Mouse (Mus musculus) intestine, embryonic 15.5 days (tissue): ENCODE measurements at regions not wholly inside any gene's neighbourhood (a gene's known extent, or its start where the extent isn't known, plus 50 kb on each side); places are given as distances from the start of the nearest gene placed in this dataset.

Experiments
- ATAC-seq: fragments of 200-750 bp; cut with Nextera tagmentation; 2 replicates; pipeline ENCODE4 v1.8.0; 2017; ENCODE audit warnings: moderate TSS enrichment, moderate library complexity
- H3K27ac ChIP-seq: fragments of 300-500 bp; sonication (generic); 2 replicates; pipeline ENCODE4 v1.5.1; 2015; ENCODE audit warnings: mild to moderate bottlenecking, inconsistent platforms
- H3K27me3 ChIP-seq: fragments of 300-500 bp; sonication (generic); replicated peaks from 2 replicates; pipeline ENCODE4 v1.6.1; 2015; ENCODE audit warnings: inconsistent platforms
- H3K36me3 ChIP-seq: fragments of 300-500 bp; sonication (generic); 2 replicates; pipeline ENCODE4 v1.6.1; 2015; ENCODE audit warnings: inconsistent platforms
- H3K4me1 ChIP-seq: fragments of 300-500 bp; sonication (generic); replicated peaks from 2 replicates; pipeline ENCODE4 v1.6.1; 2015; ENCODE audit warnings: inconsistent platforms
- H3K4me2 ChIP-seq: fragments of 300-500 bp; sonication (generic); replicated peaks from 2 replicates; pipeline ENCODE4 v1.6.1; 2015; ENCODE audit warnings: mild to moderate bottlenecking, inconsistent platforms
- H3K4me3 ChIP-seq: fragments of 300-500 bp; sonication (generic); replicated peaks from 2 replicates; pipeline ENCODE4 v1.5.1; 2015; ENCODE audit warnings: inconsistent platforms
- H3K9ac ChIP-seq: fragments of 300-500 bp; sonication (generic); 2 replicates; pipeline ENCODE4 v1.6.1; 2015; ENCODE audit warnings: inconsistent platforms
- H3K9me3 ChIP-seq: fragments of 300-500 bp; sonication (generic); 2 replicates; pipeline ENCODE4 v1.6.1; 2016; ENCODE audit warnings: inconsistent platforms
- WGBS: fragments of 180-500 bp; shearing (Covaris S2); methylation state at CpG from one replicate; pipeline ENCODE4 v1.1.7; 2015; 5-methylcytosine and 5-hydroxymethylcytosine counted together

DNA sequence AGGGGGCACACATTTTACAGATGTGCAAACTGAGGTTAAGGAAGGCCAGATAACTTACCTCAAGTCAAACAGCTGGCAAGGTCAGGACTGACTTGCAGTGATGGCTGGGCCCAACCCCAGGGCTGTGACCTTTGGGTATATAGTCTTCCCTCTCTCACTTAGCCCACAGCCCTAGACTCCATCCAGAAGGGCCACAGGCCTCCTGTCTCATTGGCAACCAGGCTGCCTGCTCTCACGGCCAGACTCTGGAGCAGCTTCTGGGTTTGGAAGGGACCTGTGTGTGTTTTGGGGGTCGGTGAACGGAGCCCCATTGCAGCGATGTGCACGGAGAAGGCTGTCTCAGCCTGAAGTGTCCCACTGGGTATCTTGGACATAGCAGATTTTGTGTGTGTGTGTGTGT, 70.2 kb upstream of the Wnt7b start:
- WGBS: 91% methylated on average over 5 of the region's 5 CpGs
- Histone ChIP-seq H3K9me3 (no peaks in the 10 kb centered on the region), H3K4me3 (no peak overlapping the region), H3K4me2 (0 out of 2 replicates have a peak overlapping the region, but pooled peaks have one; percentile 84), H3K27me3 (0 out of 2 replicates have a peak, but pooled peaks cover 3% of the 10 kb centered on the region), H3K4me1 (peaks cover 19% of the 10 kb centered on the region), H3K36me3 (no peaks in the 10 kb centered on the region), H3K9ac (0 out of 2 replicates have a peak overlapping the region, but pooled peaks have one; percentile 6), H3K27ac (0 out of 2 replicates have a peak overlapping the region, but pooled peaks have one; percentile 95)
- no peak for ATAC-seq

DNA sequence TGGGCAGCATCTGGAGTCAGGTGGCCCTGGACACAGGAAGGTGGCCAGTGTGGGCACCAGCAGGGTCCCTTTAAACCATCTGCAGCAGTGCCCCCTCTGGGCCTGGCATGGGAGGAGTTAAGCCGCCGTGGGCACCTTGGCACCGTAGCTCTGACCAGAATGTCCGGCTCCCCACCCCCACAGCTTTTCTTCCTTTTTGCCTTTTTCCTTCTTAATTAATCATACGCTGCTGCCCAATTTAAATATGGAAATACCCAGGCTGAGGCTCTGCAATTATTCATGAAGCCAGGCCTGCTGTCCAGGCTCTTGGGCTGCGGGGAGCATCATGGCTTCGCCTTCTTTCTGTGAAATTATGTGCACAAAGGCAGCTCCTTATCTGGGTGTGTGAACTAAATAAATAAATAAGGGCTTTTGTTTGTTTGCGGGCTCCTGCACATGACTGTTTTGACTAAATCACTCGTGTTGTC, 70.6 kb upstream of the Wnt7b start:
- Histone ChIP-seq H3K4me1 (peaks cover 19% of the 10 kb centered on the region), H3K4me2 (peak overlapping the region; percentile 84), H3K9me3 (no peaks in the 10 kb centered on the region), H3K27me3 (0 out of 2 replicates have a peak, but pooled peaks cover 3% of the 10 kb centered on the region), H3K27ac (peak overlapping the region; percentile 95), H3K4me3 (peak overlapping the region; percentile 36; the same call in 1 of the 2 replicates), H3K36me3 (no peaks in the 10 kb centered on the region), H3K9ac (peak overlapping the region; percentile 6; the same call in 1 of the 2 replicates)
- ATAC-seq: peak; percentile 21
- 50% methylated on average over 9 of the region's 9 CpGs for WGBS

DNA sequence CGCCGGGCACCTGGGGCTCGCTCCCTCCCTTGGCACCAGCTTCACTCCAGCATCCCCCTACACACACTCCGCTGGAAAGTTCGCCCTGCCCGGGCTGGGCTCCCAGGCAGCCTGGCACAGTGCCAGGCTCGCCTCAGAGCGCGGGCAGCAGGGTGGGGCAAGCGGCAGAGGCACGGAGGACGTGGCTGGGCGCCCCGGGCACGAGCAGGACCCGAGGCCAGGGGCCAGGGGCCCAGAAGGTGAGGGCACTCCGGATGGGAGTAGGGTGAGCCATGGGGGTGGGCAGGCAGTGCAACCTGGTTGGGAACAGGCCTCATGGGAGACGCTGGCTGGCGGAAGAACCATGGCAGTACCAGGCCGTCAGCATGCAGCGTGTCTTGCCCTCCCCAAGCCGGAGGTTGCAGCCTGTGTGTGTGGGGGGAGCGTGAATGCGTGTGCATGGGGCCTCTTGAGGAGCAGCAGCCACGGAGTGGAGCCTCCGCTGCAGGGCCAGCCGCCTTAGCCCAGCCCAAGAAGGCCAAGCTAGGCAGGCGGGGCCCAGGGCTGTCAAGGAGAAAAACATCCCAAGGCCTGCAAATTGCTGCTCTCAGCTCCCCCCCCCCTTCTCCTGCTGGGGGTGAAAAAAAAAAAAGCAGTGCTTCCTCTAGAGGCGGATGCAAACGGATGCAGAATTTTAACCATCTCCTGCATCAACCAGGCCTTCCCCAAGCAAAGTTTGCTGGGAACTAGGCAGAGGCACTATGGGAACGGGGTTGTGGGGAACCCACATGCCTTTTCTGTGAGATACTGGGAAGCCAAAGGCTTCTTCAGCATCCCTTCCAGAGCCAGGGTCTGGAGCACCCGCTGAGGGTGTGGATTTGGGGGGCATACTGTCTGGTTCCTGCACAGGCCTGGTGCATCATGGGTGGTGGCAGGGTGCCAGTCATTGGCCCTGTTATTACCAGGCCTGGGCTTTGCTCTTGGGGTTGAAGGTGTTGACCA, 71.4 kb upstream of the Wnt7b start:
- Histone ChIP-seq H3K4me1 (peaks cover 19% of the 10 kb centered on the region), H3K27ac (peak overlapping the region; percentile 95), H3K9ac (peak overlapping the region; percentile 63), H3K4me3 (peak overlapping the region; percentile 36), H3K27me3 (0 out of 2 replicates have a peak, but pooled peaks cover 2% of the 10 kb centered on the region), H3K4me2 (peak overlapping the region; percentile 84), H3K36me3 (no peaks in the 10 kb centered on the region), H3K9me3 (no peaks in the 10 kb centered on the region)
- WGBS: 16% methylated on average over 32 of the region's 32 CpGs
- peak; percentile 89 for ATAC-seq

DNA sequence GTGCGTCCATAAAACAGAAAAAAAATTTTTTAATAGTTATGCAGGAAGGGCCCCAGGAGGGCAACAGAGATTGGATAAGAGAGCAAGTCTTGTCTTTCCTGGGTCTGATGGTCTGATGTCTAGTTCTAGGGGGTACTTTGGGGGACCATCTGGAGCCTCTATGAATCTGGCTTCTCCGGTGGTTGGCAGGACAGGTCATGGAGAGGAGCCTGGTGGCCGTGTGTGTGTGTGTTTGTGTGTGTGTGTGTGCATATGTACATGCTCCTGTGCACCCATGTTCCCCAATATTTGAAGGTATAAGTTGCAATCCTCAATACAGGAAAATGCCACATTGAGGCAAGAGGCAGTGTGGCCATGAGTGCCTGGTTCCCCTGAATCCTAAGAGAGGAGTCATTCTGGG, 72.5 kb upstream of the Wnt7b start:
- Histone ChIP-seq H3K4me3 (no peak overlapping the region), H3K9me3 (no peaks in the 10 kb centered on the region), H3K36me3 (no peaks in the 10 kb centered on the region), H3K4me1 (peaks cover 19% of the 10 kb centered on the region), H3K27me3 (no peaks in the 10 kb centered on the region), H3K9ac (no peak overlapping the region), H3K27ac (no peak overlapping the region), H3K4me2 (no peak overlapping the region)
- no peak for ATAC-seq
- 95% methylated on average over 3 of the region's 3 CpGs for WGBS

GRCm38 (mm10) chr15:85655751-85656167, 73.5 kb upstream of the Wnt7b start:
- no peak overlapping the region for H3K9ac ChIP-seq

DNA sequence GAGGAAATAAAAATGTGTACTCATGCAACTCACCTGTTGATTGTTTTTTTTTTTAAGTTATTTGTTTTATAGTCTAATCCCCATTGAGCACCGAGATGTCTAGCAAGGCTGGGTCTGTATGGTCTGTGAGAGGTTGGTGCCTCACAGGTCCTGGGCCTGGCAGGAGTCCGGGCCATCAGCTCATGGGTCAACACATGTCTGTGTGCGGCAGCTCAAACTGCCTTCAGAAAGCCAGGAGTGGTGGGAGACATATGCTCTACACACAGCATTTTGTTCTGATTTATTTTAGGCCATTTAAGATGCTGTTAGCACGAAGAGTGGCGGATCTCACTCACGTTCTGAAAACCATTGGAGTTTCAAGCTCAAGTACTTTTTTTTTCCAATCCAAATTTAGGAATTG, 74.6 kb upstream of the Wnt7b start:
- Histone ChIP-seq H3K9ac (no peak overlapping the region), H3K9me3 (no peaks in the 10 kb centered on the region), H3K4me1 (peaks cover 23% of the 10 kb centered on the region), H3K36me3 (no peaks in the 10 kb centered on the region), H3K27me3 (peaks cover 13% of the 10 kb centered on the region), H3K27ac (no peak overlapping the region), H3K4me3 (no peak overlapping the region), H3K4me2 (no peak overlapping the region)
- no peak for ATAC-seq
- 82% methylated on average over 6 of the region's 6 CpGs for WGBS

More at GRCm38 (mm10) chr15:85655751-85656167, 73.5 kb upstream of the Wnt7b start:
- Histone ChIP-seq H3K4me1 (peaks cover 21% of the 10 kb centered on the region), H3K36me3 (no peaks in the 10 kb centered on the region), H3K9me3 (no peaks in the 10 kb centered on the region), H3K4me2 (no peak overlapping the region), H3K27ac (no peak overlapping the region), H3K27me3 (peaks cover 2% of the 10 kb centered on the region), H3K4me3 (no peak overlapping the region)
- 64% methylated on average over 6 of the region's 6 CpGs for WGBS
- no peak for ATAC-seq

GRCm38 (mm10) chr15:85657441-85657989, 75.2 kb upstream of the Wnt7b start:
- Histone ChIP-seq H3K4me3 (no peak overlapping the region), H3K4me1 (peaks cover 22% of the 10 kb centered on the region), H3K27me3 (peaks cover 13% of the 10 kb centered on the region), H3K9me3 (no peaks in the 10 kb centered on the region), H3K27ac (no peak overlapping the region), H3K36me3 (no peaks in the 10 kb centered on the region), H3K4me2 (peak overlapping the region; percentile 41), H3K9ac (no peak overlapping the region; the same call in 1 of the 2 replicates)
- ATAC-seq: no peak
- WGBS: 47% methylated on average over 8 of the region's 8 CpGs

- H3K9me3 ChIP-seq: no peaks in the 10 kb centered on the region
- H3K4me2 ChIP-seq: no peak overlapping the region
- no peak overlapping the region for H3K9ac ChIP-seq
- 70% methylated on average over 14 of the region's 14 CpGs for WGBS
- no peaks in the 10 kb centered on the region for H3K36me3 ChIP-seq
- no peak overlapping the region for H3K27ac ChIP-seq
- no peak overlapping the region for H3K4me3 ChIP-seq
- H3K4me1 ChIP-seq: peaks cover 14% of the 10 kb centered on the region
- ATAC-seq: no peak
- peaks cover 13% of the 10 kb centered on the region for H3K27me3 ChIP-seq
These were observed 76.0 kb upstream of the Wnt7b start for GRCm38 (mm10) chr15:85658101-85658885.

DNA sequence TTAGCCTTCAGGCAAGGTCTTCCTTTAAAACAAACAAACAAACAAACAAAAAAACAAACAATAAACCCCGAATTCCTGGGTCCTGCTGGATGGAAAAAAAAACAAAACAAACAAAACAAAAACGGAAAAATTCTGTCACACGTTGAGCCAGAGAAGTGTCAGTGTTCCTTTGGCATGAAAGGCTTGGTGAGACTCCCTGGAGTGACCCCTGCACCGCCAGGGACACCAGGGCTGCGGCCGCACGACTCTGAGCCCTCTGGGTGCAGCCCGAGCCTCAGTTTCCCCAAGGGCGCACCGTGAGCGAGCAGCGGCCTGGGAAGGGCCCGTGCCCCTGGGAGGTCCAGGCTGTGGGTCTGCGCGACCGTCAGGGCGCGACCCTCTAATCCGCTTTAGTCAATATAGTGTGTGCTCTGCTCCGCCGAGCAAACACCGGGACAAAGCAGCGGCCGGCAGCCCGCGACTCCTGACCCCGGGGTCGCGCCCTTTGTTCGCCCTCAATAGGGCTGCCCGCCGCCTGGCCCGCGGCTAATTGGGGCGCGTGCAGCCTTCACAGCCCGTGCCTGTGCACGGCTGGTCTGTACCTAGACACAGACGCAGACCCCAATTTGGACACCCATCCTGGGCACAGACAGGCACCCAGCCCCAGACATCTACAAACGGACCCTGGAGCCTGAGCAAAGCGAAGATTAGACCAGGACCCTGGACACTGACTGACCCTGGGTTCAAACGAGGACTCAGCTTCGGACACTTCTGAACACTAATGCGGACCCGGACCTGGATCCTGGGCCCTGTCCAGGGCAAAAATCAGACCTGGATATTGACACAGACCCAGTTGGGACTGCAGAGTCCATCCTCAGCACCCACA, 74.0 kb upstream of the Ppara start:
- Histone ChIP-seq H3K4me2 (no peak overlapping the region), H3K4me3 (no peak overlapping the region), H3K9ac (no peak overlapping the region), H3K9me3 (no peaks in the 10 kb centered on the region), H3K4me1 (peaks cover 5% of the 10 kb centered on the region; the same call in 1 of the 2 replicates), H3K36me3 (no peaks in the 10 kb centered on the region), H3K27me3 (peaks cover 16% of the 10 kb centered on the region), H3K27ac (no peak overlapping the region)
- ATAC-seq: no peak
- WGBS: 26% methylated on average over 45 of the region's 45 CpGs

DNA sequence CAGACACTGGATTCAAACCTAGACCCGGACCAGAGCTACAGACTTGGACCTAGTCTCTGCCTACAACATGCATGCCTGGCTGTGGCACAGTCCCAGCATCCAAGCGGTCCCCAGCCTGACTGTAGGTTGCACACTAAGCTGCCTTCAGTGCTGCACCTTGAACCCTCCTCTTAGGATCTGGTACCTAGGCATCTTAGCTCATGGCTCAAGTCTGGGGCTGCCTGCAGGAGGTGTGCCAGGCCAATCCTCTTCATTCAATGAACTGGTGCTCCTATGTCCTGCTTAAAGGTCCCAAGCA, 73.4 kb upstream of the Ppara start:
- Histone ChIP-seq H3K9ac (no peak overlapping the region), H3K27ac (no peak overlapping the region), H3K27me3 (peaks cover 16% of the 10 kb centered on the region), H3K4me1 (peaks cover 5% of the 10 kb centered on the region; the same call in 1 of the 2 replicates), H3K9me3 (no peaks in the 10 kb centered on the region), H3K36me3 (no peaks in the 10 kb centered on the region), H3K4me3 (no peak overlapping the region), H3K4me2 (no peak overlapping the region)
- WGBS: 81% methylated on average over 2 of the region's 2 CpGs
- ATAC-seq: no peak

DNA sequence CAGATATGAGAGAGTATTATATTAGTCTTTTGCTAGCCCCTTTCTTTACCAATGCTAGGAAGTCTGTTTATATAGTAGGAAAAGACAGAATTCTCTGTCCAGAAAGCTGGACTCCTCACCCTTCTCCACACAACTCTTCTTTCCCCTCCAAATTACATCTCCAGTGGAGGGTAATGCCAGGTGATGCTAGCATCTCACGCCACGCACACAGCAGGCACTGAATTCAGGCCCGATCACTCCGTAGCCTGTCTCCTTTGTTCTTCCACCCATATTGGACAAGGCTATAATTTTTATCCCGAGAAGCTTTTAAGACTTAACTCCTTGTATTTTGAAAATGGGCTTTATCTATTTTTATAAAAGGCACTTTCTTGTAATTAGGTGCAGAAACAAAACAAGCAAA, 73.0 kb upstream of the Ppara start:
- H3K4me3 ChIP-seq: no peak overlapping the region
- peaks cover 5% of the 10 kb centered on the region; the same call in 1 of the 2 replicates for H3K4me1 ChIP-seq
- no peak overlapping the region for H3K4me2 ChIP-seq
- no peak overlapping the region for H3K9ac ChIP-seq
- WGBS: 90% methylated on average over 5 of the region's 5 CpGs
- H3K9me3 ChIP-seq: no peaks in the 10 kb centered on the region
- H3K27me3 ChIP-seq: peaks cover 16% of the 10 kb centered on the region
- no peak for ATAC-seq
- H3K36me3 ChIP-seq: no peaks in the 10 kb centered on the region
- H3K27ac ChIP-seq: no peak overlapping the region
